Mouse (Mus musculus) erythroblast, embryonic 14.5 days (primary cell): ENCODE data around the gene Nup54. TPM values are rescaled to one million over a fixed set of nuclear protein-coding genes. Genes with fewer than 3 reads are reported as not detected.

ENCODE experiments used
- H3K27me3 ChIP-seq: 2 replicates; pipeline ENCODE4 v1.6.1; 2012; ENCODE audit warnings: inconsistent platforms; ENCODE audit not compliant: control insufficient read depth
- H3K36me3 ChIP-seq: 2 replicates; pipeline ENCODE4 v1.6.1; 2012; ENCODE audit warnings: mild to moderate bottlenecking, inconsistent platforms; ENCODE audit not compliant: control insufficient read depth
- H3K4me1 ChIP-seq: 2 replicates; pipeline ENCODE4 v1.6.1; 2012; ENCODE audit warnings: inconsistent platforms; ENCODE audit not compliant: control insufficient read depth
- H3K4me3 ChIP-seq: replicated peaks from 2 replicates; pipeline ENCODE3; 2012; ENCODE audit warnings: moderate library complexity, mild to moderate bottlenecking, inconsistent platforms
- H3K9me3 ChIP-seq: 2 replicates; pipeline ENCODE4 v1.6.1; 2012; ENCODE audit warnings: low read length, inconsistent platforms, mixed read lengths; ENCODE audit not compliant: control insufficient read depth
- GATA1 ChIP-seq: IDR thresholded peaks from 2 replicates; pipeline ENCODE4 v1.6.1; 2012; ENCODE audit warnings: low read length, inconsistent platforms, mixed read lengths
- TAL1 ChIP-seq: IDR thresholded peaks from 3 replicates; pipeline ENCODE4 v1.6.1; 2012; ENCODE audit warnings: low read length, inconsistent platforms, mixed read lengths
- polyA plus RNA-seq: library from polyadenylated mRNA; stranded (reverse); fragments of >175 nt; gene quantifications from 2 replicates; pipeline ENCODE4 v1.2.3, GENCODE M21; 2012

The Nup54 gene
- polyA plus RNA-seq, 1 experiment = 0.63 TPM

GRCm38 (mm10) chr5:92372605-92373004 is 62.4 kb downstream of the Nup54 start:
- Histone ChIP-seq H3K4me1 (no peaks in the 10 kb centered on the region), H3K4me3 (no peak overlapping the region), H3K36me3 (no peaks in the 10 kb centered on the region), H3K9me3 (no peaks in the 10 kb centered on the region), H3K27me3 (peaks cover 17% of the 10 kb centered on the region)
- no peak for TF ChIP-seq TAL1
- TF ChIP-seq GATA1 = no peak

DNA sequence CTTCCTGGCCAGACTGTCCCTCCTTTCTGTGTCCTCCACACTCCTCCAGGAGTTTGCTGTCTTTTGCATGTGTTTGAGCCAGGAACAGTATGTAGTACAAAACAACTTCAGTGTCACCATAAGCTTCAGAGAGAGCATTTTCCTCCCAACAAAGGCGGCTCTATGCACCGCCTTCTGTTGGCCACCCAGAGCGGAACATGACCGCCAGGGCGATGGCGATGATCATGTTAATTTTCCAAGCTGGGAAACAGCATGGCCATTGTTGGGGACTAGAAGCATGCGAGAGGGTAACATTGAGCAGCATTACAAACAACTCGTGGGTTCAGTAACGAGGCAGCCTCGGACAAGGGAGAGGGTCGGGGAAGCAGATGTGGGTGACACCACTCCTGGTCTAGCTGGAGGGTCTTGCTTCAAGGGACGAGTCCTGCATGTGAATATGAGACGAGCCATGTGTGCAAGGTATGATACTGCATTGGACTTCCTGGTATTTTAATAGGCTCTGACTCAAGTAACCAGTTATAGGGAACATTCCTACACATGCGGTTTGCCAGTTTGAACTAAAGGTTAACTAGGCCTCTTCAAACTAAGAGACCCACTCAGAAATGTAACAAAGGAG is 63.5 kb downstream of the Nup54 start:
- no peaks in the 10 kb centered on the region for H3K4me1 ChIP-seq
- H3K4me3 ChIP-seq = no peak overlapping the region
- TF ChIP-seq TAL1 = no peak
- no peak for TF ChIP-seq GATA1
- peaks cover 17% of the 10 kb centered on the region for H3K27me3 ChIP-seq
- no peaks in the 10 kb centered on the region for H3K36me3 ChIP-seq
- no peaks in the 10 kb centered on the region for H3K9me3 ChIP-seq

DNA sequence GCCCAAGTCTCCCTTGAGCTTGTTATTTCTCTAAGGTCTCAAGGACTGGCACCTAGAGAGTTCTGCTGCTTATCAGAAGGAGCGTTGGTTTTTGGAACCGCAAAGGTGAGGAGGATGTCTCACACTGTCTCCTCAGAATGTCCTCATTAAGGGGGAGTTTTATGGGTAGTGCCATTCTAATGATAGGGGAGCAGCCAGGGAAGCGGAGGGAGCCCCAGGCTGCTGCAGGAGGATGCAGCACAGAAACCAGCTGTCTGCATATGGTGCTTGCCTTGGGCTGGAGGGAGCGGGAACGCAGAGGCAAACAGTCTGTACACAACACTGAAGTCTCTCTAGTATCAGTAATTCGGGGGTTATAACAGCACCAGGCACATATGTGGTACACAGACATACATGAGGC is 64.1 kb downstream of the Nup54 start:
- H3K4me3 ChIP-seq = no peak overlapping the region
- H3K9me3 ChIP-seq = no peaks in the 10 kb centered on the region
- no peak for TF ChIP-seq GATA1
- no peak for TF ChIP-seq TAL1
- peaks cover 15% of the 10 kb centered on the region for H3K27me3 ChIP-seq
- H3K36me3 ChIP-seq = no peaks in the 10 kb centered on the region
- no peaks in the 10 kb centered on the region for H3K4me1 ChIP-seq

- TF ChIP-seq GATA1 (no peak), TAL1 (no peak)
- no peaks in the 10 kb centered on the region for H3K4me1 ChIP-seq
- peaks cover 10% of the 10 kb centered on the region for H3K27me3 ChIP-seq
- H3K4me3 ChIP-seq = no peak overlapping the region
- H3K36me3 ChIP-seq = no peaks in the 10 kb centered on the region
- H3K9me3 ChIP-seq = no peaks in the 10 kb centered on the region
These were observed 64.6 kb downstream of the Nup54 start for GRCm38 (mm10) chr5:92370392-92370791.

GRCm38 (mm10) chr5:92369151-92369994 is 65.6 kb downstream of the Nup54 start:
- no peak overlapping the region for H3K4me3 ChIP-seq
- no peak for TF ChIP-seq GATA1
- TF ChIP-seq TAL1 = no peak

GRCm38 (mm10) chr5:92368392-92368791 is 66.6 kb downstream of the Nup54 start:
- Histone ChIP-seq H3K9me3 (no peaks in the 10 kb centered on the region), H3K36me3 (no peaks in the 10 kb centered on the region), H3K27me3 (peaks cover 2% of the 10 kb centered on the region; the same call in 1 of the 2 replicates), H3K4me3 (no peak overlapping the region), H3K4me1 (no peaks in the 10 kb centered on the region)
- TF ChIP-seq TAL1 (no peak), GATA1 (no peak)

More at GRCm38 (mm10) chr5:92369151-92369994, 65.6 kb downstream of the Nup54 start:
- Histone ChIP-seq H3K36me3 (no peaks in the 10 kb centered on the region), H3K9me3 (no peaks in the 10 kb centered on the region), H3K4me1 (no peaks in the 10 kb centered on the region), H3K27me3 (peaks cover 2% of the 10 kb centered on the region; the same call in 1 of the 2 replicates)

GRCm38 (mm10) chr5:92366565-92366964 is 68.5 kb downstream of the Nup54 start:
- TF ChIP-seq TAL1 (no peak), GATA1 (no peak)
- Histone ChIP-seq H3K4me3 (no peak overlapping the region), H3K9me3 (no peaks in the 10 kb centered on the region), H3K27me3 (peaks cover 2% of the 10 kb centered on the region; the same call in 1 of the 2 replicates), H3K36me3 (no peaks in the 10 kb centered on the region), H3K4me1 (no peaks in the 10 kb centered on the region)

Other genes starting within 250 kb of the Nup54 start
- not detected in 2 replicates for gene U90926, start 219.8 kb downstream of the Nup54 start, polyA plus RNA-seq
- not detected in 2 replicates for gene Ppef2, start 178.9 kb downstream of the Nup54 start, polyA plus RNA-seq
- 0.05 and 0.08 TPM in 2 replicates for gene Naaa, start 157.0 kb downstream of the Nup54 start, polyA plus RNA-seq
- 0.13 and 0.55 TPM in 2 replicates for gene Sdad1, start 124.7 kb downstream of the Nup54 start, polyA plus RNA-seq
- not detected in 2 replicates for gene Cxcl9, start 107.1 kb downstream of the Nup54 start, polyA plus RNA-seq
- not detected in 2 replicates for gene Art3, start 103.4 kb downstream of the Nup54 start, polyA plus RNA-seq
- not detected in 2 replicates for gene Cxcl10, start 86.3 kb downstream of the Nup54 start, polyA plus RNA-seq
- 0.07 and 0.14 TPM in 2 replicates for gene Scarb2, start 71.6 kb upstream of the Nup54 start, polyA plus RNA-seq
- not detected in 2 replicates for gene Fam47e, start 119.8 kb upstream of the Nup54 start, polyA plus RNA-seq
- gene Stbd1, start 167.8 kb upstream of the Nup54 start, polyA plus RNA-seq = 0.20 TPM in 1 of 2 replicates, not detected in the other
- not detected in 2 replicates for gene Ccdc158, start 240.1 kb upstream of the Nup54 start, polyA plus RNA-seq
- 0.04 TPM in 1 of 2 replicates, not detected in the other for gene Shroom3, start 248.2 kb upstream of the Nup54 start, polyA plus RNA-seq